Mouse (Mus musculus) lung, embryonic 14.5 days (tissue): ENCODE measurements around the gene Tbx6. TPM values are rescaled to one million over a fixed set of nuclear protein-coding genes. Genes with fewer than 3 reads are reported as not detected.
"Not testable (repeated sequence)": the region's sequence is repeated elsewhere in the genome, so short reads cannot be mapped to it uniquely, and the experiment has no call there.

ENCODE experiments used
- ATAC-seq: fragments of 200-750 bp; cut with Nextera tagmentation; 2 replicates; pipeline ENCODE4 v1.8.0; 2017; ENCODE audit warnings: mild to moderate bottlenecking, moderate TSS enrichment, moderate library complexity; ENCODE audit not compliant: insufficient read depth
- DNase-seq: peaks from one replicate; pipeline ENCODE4 v3.0.0-alpha.2; 2015
- H3K27ac ChIP-seq: fragments of 300-500 bp; sonication (generic); 2 replicates; pipeline ENCODE4 v1.5.1; 2014; ENCODE audit warnings: low read depth, mild to moderate bottlenecking, moderate library complexity
- H3K27me3 ChIP-seq: fragments of 300-500 bp; sonication (generic); 2 replicates; pipeline ENCODE4 v1.6.1; 2014; ENCODE audit warnings: low read length, control low read depth; ENCODE audit not compliant: insufficient read depth
- H3K36me3 ChIP-seq: fragments of 300-500 bp; sonication (generic); 2 replicates; pipeline ENCODE4 v1.6.1; 2014; ENCODE audit warnings: control low read depth; ENCODE audit not compliant: insufficient read depth
- H3K4me1 ChIP-seq: fragments of 300-500 bp; sonication (generic); 2 replicates; pipeline ENCODE4 v1.6.1; 2014; ENCODE audit warnings: antibody characterized with exemption, control low read depth; ENCODE audit not compliant: insufficient read depth
- H3K4me2 ChIP-seq: fragments of 300-500 bp; sonication (generic); 2 replicates; pipeline ENCODE4 v1.6.1; 2014; ENCODE audit warnings: mild to moderate bottlenecking
- H3K4me3 ChIP-seq: fragments of 300-500 bp; sonication (generic); 2 replicates; pipeline ENCODE4 v1.5.1; 2014; ENCODE audit warnings: low read depth, low read length
- H3K9ac ChIP-seq: fragments of 300-500 bp; sonication (generic); 2 replicates; pipeline ENCODE4 v1.6.1; 2014
- H3K9me3 ChIP-seq: fragments of 300-500 bp; sonication (generic); 2 replicates; pipeline ENCODE4 v1.6.1; 2016; ENCODE audit warnings: low read depth, low read length, control low read depth
- CTCF ChIP-seq: IDR thresholded peaks from 2 replicates; pipeline ENCODE4 v1.5.1; 2016; ENCODE audit warnings: antibody characterized with exemption, low read depth
- WGBS: fragments of 180-500 bp; shearing (Covaris S2); extraction: QIAGEN DNeasy Blood & Tissue Kit; methylation state at CpG from one replicate; pipeline ENCODE4 v1.1.7; 2014; 5-methylcytosine and 5-hydroxymethylcytosine counted together
- polyA plus RNA-seq: library from polyadenylated mRNA; unstranded; fragments of >200 nt; fragmentation: Nextera tagmentation; extraction: Ambion mirVana; gene quantifications from 2 replicates; pipeline ENCODE4 v1.2.1, GENCODE M21; 2014

The Tbx6 gene
- polyA plus RNA-seq, 1 experiment from 2014 or later: not detected

GRCm38 (mm10) chr7:126777476-126777875, 3.8 kb upstream of the Tbx6 start:
- WGBS: 42% methylated on average over 10 of the region's 10 CpGs
- ATAC-seq (no peak), DNase-seq (peak; percentile 35)
- Histone ChIP-seq H3K36me3 (peaks cover 22% of the 10 kb centered on the region), H3K9ac (peak overlapping the region; percentile 86), H3K9me3 (no peaks in the 10 kb centered on the region), H3K4me3 (peak overlapping the region; percentile 73), H3K4me2 (peak overlapping the region; percentile 87), H3K4me1 (peaks cover 27% of the 10 kb centered on the region), H3K27ac (peak overlapping the region; percentile 87; the same call in 1 of the 2 replicates), H3K27me3 (no peaks in the 10 kb centered on the region)
- no peak for TF ChIP-seq CTCF

DNA sequence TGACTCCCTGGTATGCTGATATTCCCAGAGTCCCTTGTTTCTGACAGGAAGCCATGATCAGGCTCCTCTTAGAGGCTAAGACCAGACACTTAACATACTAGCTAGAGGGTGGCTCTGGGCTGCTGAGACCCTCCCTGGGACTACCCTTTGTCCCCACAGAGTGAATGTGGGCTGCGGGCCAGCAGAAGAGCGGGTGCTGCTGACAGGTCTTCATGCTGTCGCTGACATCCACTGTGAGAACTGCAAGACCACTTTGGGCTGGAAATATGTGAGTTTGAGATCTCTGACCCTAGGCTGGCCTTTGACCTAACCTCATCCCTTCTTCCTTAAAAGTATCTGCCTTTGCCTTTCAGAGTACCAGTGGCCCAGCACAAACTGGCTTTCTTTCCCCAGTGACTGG, 3.1 kb upstream of the Tbx6 start:
- Histone ChIP-seq H3K9ac (0 out of 2 replicates have a peak overlapping the region, but pooled peaks have one; percentile 86), H3K27me3 (no peaks in the 10 kb centered on the region), H3K4me2 (peak overlapping the region; percentile 87), H3K36me3 (peaks cover 18% of the 10 kb centered on the region), H3K4me1 (peaks cover 27% of the 10 kb centered on the region), H3K27ac (peak overlapping the region; percentile 6; the same call in 1 of the 2 replicates), H3K9me3 (no peaks in the 10 kb centered on the region), H3K4me3 (peak overlapping the region; percentile 73; the same call in 1 of the 2 replicates)
- peak; percentile 34 for DNase-seq
- no peak for ATAC-seq
- no peak for TF ChIP-seq CTCF
- 58% methylated on average over 3 of the region's 3 CpGs for WGBS

DNA sequence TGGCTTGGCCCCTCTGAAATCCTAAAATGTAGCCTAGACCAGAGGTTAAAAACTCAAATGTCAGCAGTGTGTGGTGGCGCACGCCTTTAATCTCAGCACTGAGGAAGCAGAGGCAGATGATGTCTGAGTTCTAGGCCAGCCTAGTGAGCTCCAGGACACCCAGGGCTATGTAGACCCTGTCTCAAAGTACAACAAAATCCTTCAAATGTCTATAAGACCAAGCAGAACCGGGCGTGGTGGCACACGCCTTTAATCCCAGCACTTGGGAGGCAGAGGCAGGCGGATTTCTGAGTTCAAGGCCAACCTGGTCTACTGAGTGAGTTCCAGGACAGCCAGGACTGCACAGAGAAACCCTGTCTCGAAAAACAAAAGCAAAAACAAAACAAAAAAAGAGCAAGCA, 2.2 kb upstream of the Tbx6 start:
- peaks cover 27% of the 10 kb centered on the region for H3K4me1 ChIP-seq
- not testable (repeated sequence) for H3K9me3 ChIP-seq

DNA sequence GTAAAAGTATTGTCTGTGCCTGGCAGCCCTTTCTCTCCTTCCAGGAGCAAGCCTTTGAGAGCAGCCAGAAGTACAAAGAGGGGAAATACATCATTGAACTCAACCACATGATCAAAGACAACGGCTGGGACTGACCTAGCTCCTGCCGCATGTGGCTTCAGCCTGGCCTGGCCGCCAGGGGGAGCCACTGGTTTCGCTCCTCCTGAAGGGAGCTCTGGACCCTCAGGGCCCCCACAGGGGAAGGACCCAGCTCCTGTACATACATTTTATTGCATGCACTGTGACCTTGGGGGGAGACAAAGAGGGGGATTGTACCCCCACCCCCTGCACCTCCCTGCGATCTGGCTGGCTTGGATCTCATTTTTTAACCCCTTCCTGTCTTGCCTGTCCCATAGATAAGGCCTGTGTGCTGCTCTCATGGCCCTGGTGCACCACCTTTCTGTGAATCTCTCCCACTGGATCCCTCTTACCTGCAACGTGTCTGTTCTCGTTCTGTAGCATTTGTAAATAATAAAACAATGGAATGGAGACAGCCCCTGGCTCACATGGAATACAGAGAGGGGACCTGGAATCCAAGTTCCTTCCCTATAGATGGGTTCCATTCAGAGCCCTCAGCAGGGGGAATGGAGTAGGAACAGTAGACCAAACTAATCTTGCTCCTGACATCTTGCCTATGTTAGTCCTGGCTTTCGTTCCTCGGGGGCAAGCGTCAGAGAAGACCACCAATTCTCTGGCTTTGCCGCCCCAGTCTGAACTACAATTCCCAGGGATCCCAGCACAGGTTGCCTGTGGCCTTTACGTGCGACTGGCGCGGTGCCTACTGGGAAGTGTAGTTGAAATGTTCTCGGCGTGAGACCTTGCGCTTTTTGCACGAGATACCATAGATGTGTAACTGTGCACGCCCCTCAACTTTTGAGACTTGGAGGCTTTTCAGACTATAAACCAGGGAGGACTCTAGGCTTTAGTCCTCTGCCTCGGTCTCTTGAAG, 1.0 kb upstream of the Tbx6 start:
- TF ChIP-seq CTCF: peak; percentile 96

More for the DNA sequence above, 2.2 kb upstream of the Tbx6 start:
- not testable (repeated sequence) for H3K4me2 ChIP-seq, DNase-seq, ATAC-seq, H3K27me3 ChIP-seq, H3K4me3 ChIP-seq, H3K9ac ChIP-seq
- Histone ChIP-seq H3K36me3 (peaks cover 18% of the 10 kb centered on the region), H3K27ac (peak overlapping the region; percentile 18; the same call in 1 of the 2 replicates)
- 87% methylated on average over 7 of the region's 7 CpGs for WGBS

DNA sequence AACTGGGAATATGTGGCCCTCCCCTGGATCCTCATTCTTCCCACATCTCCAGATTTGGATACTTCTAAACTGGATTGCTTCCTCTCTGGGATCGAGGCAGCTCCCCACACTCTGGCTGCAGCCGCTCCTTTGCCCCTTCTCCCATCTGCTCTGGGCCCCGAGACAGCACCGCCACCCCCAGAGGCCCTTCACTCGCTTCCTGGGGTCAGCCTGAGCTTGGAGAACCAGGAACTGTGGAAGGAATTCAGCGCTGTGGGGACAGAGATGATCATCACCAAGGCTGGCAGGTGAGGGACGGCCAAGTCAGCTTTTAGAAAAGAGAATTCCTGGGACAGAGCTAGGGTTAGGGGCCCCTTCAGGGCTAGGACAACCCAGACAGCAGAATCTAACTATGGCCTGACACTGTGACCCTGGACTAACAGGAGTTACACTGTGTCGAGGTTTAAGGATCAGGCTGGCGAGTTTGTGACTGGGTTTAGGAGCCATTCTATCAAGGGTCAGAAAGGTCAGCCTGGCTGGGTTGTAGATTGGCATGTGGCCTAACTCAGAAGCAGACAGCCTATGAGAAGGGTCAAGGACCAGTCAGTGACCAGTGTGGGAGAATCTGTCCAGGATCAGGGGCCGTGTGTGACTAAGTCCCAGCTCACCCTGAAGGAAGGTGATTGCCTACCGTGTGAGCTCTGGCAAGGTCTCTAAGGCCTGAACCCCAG, 533 bp downstream of the Tbx6 start:
- H3K9me3 ChIP-seq: no peaks in the 10 kb centered on the region
- WGBS: 34% methylated on average over 11 of the region's 11 CpGs
- peak overlapping the region; percentile 58 for H3K9ac ChIP-seq
- H3K4me3 ChIP-seq: no peak overlapping the region
- DNase-seq (no peak), ATAC-seq (no peak)
- H3K4me2 ChIP-seq: peak overlapping the region; percentile 74; the same call in 1 of the 2 replicates
- TF ChIP-seq CTCF: no peak
- peaks cover 21% of the 10 kb centered on the region for H3K4me1 ChIP-seq
- H3K27me3 ChIP-seq: no peaks in the 10 kb centered on the region
- no peak overlapping the region for H3K27ac ChIP-seq
- peaks cover 36% of the 10 kb centered on the region for H3K36me3 ChIP-seq

More for the DNA sequence above, 1.0 kb upstream of the Tbx6 start:
- H3K9me3 ChIP-seq: no peaks in the 10 kb centered on the region
- H3K27ac ChIP-seq: peak overlapping the region; percentile 85
- no peaks in the 10 kb centered on the region for H3K27me3 ChIP-seq
- peak overlapping the region; percentile 37 for H3K4me3 ChIP-seq
- peaks cover 26% of the 10 kb centered on the region for H3K36me3 ChIP-seq
- ATAC-seq: peak; percentile 72
- 1% methylated on average over 20 of the region's 21 CpGs for WGBS
- peaks cover 27% of the 10 kb centered on the region for H3K4me1 ChIP-seq
- peak overlapping the region; percentile 74 for H3K4me2 ChIP-seq
- DNase-seq: peak; percentile 96
- H3K9ac ChIP-seq: peak overlapping the region; percentile 58

DNA sequence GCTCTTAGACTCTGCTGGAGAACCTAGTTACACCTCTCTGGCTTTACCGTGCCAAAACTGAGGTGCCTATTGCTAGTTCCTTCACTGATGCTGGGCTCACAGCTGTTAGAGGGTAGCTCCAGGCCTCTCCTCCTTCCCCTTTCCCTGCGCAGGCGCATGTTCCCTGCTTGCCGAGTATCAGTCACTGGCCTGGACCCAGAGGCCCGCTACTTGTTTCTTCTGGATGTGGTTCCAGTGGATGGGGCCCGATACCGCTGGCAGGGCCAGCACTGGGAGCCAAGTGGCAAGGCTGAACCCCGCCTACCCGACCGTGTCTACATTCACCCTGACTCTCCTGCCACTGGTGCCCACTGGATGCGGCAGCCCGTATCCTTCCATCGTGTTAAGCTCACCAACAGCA, 1.4 kb downstream of the Tbx6 start:
- H3K27me3 ChIP-seq: no peaks in the 10 kb centered on the region
- no peak for TF ChIP-seq CTCF
- H3K4me1 ChIP-seq: peaks cover 16% of the 10 kb centered on the region
- no peak overlapping the region for H3K9ac ChIP-seq
- no peak overlapping the region for H3K27ac ChIP-seq
- H3K4me3 ChIP-seq: no peak overlapping the region
- DNase-seq (no peak), ATAC-seq (no peak)
- WGBS: 76% methylated on average over 13 of the region's 13 CpGs
- H3K9me3 ChIP-seq: no peaks in the 10 kb centered on the region
- peaks cover 45% of the 10 kb centered on the region for H3K36me3 ChIP-seq
- H3K4me2 ChIP-seq: no peak overlapping the region

- no peaks in the 10 kb centered on the region for H3K27me3 ChIP-seq
- H3K4me3 ChIP-seq: no peak overlapping the region
- no peak overlapping the region for H3K4me2 ChIP-seq
- WGBS: 80% methylated on average over 7 of the region's 7 CpGs
- no peak overlapping the region for H3K9ac ChIP-seq
- H3K4me1 ChIP-seq: peaks cover 13% of the 10 kb centered on the region
- TF ChIP-seq CTCF: no peak
- DNase-seq: no peak
- H3K9me3 ChIP-seq: no peaks in the 10 kb centered on the region
- no peak for ATAC-seq
- H3K36me3 ChIP-seq: peaks cover 59% of the 10 kb centered on the region
- H3K27ac ChIP-seq: no peak overlapping the region
These were observed 3.2 kb downstream of the Tbx6 start for GRCm38 (mm10) chr7:126784469-126784868.
